ENCODE assay signal across 9 mouse cellular contexts in the genomic region with DNA sequence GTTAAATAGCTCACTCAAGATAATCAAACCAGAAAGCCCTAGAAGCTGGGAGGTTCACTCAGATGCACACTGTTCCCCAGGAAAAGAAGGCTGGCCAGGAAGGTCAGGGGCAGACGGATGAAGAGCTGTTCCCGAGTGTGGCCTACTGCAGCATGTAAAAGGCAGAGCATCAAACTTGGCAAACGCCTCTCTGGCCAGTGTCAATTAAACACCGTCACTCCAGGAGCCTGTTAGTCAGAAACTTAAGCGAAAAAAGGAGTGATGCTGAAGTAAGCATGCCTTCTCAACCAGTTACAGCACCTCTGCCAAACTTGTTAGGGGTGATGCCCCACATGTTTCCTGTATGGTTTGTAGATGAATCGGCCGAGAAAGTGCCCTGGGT.
DNase-seq lines count a peak whose midpoint lies in the region; ATAC-seq and TF ChIP-seq lines count a peak whose summit lies in the region.
"Had no signal": no experiment of that assay in that cellular context is flagged by ENCODE, and none has a peak within 500 bp of the region (broad histone marks: within the 10 kb centered on the region; RNA-seq: fewer than 3 reads in every experiment).

No protein-coding gene starts in this region.

- H3K9me3 ChIP-seq in lung, postnatal 0 days (ENCODE audit: low read length): no peaks in the 10 kb centered on the region
- H3K9me3 ChIP-seq in forebrain, embryonic 16.5 days (ENCODE audit: control insufficient read depth, low read length): no peaks in the 10 kb centered on the region
- no peaks in the 10 kb centered on the region for H3K9me3 ChIP-seq in hindbrain, embryonic 16.5 days (ENCODE audit: control insufficient read depth, low read length)
- H3K9me3 ChIP-seq: G1E had no signal

- ATAC-seq in lung, postnatal 0 days: no peak; the same call in 1 of the 2 replicates
- ATAC-seq in forebrain, embryonic 16.5 days: peak; percentile 38; the same call in 1 of the 2 replicates
- ATAC-seq in hindbrain, embryonic 16.5 days: no peak; the same call in 1 of the 2 replicates

- no peak for TF ChIP-seq POLR2A in lung, adult 2 months (IDR thresholded peaks at IDR 0.05; ENCODE audit: borderline replicate concordance, extremely low read depth, low read depth, low read length)

- H3K27ac ChIP-seq in lung, postnatal 0 days (ENCODE audit: low read length): no peak overlapping the region
- H3K27ac ChIP-seq in forebrain, embryonic 16.5 days (ENCODE audit: low read length): peak overlapping the region; percentile 6; the same call in 1 of the 2 replicates
- H3K27ac ChIP-seq in hindbrain, embryonic 16.5 days (ENCODE audit: low read depth, low read length): no peak overlapping the region; the same call in 1 of the 2 replicates

- WGBS in lung, postnatal 0 days: 28% methylated on average over 7 of the region's 7 CpGs
- WGBS in lung, adult 2 months: 41% methylated on average over 7 of the region's 7 CpGs
- WGBS in forebrain, embryonic 16.5 days: 35% methylated on average over 7 of the region's 7 CpGs
- 33% methylated on average over 7 of the region's 7 CpGs for WGBS in hindbrain, embryonic 16.5 days

- H3K36me3 ChIP-seq in lung, postnatal 0 days (ENCODE audit: insufficient read depth, low read length): no peaks in the 10 kb centered on the region
- no peaks in the 10 kb centered on the region for H3K36me3 ChIP-seq in forebrain, embryonic 16.5 days (ENCODE audit: control insufficient read depth, insufficient read depth)
- H3K36me3 ChIP-seq in hindbrain, embryonic 16.5 days (ENCODE audit: control insufficient read depth, insufficient read depth, low read length): no peaks in the 10 kb centered on the region
- H3K36me3 ChIP-seq: G1E had no signal

- no peak overlapping the region for H3K9ac ChIP-seq in lung, postnatal 0 days (replicated peaks; ENCODE audit: low read depth)
- H3K9ac ChIP-seq in forebrain, embryonic 16.5 days (replicated peaks; ENCODE audit: low read depth, low read length): no peak overlapping the region
- H3K9ac ChIP-seq in hindbrain, embryonic 16.5 days (ENCODE audit: low read depth, low read length): peak overlapping the region; percentile 8; the same call in 1 of the 2 replicates

- H3K27me3 ChIP-seq in lung, postnatal 0 days (replicated peaks; ENCODE audit: insufficient read depth, low read length): no peaks in the 10 kb centered on the region
- H3K27me3 ChIP-seq in forebrain, embryonic 16.5 days (replicated peaks; ENCODE audit: control insufficient read depth, insufficient read depth, low read length): no peaks in the 10 kb centered on the region
- no peaks in the 10 kb centered on the region for H3K27me3 ChIP-seq in hindbrain, embryonic 16.5 days (replicated peaks; ENCODE audit: control insufficient read depth, insufficient read depth, low read length)

- H3K4me1 ChIP-seq in lung, postnatal 0 days (ENCODE audit: insufficient read depth, low read depth, low read length): no peaks in the 10 kb centered on the region
- no peaks in the 10 kb centered on the region for H3K4me1 ChIP-seq in lung, adult 2 months (ENCODE audit: control insufficient read depth, insufficient read depth, low read length)
- H3K4me1 ChIP-seq in forebrain, embryonic 16.5 days (replicated peaks; ENCODE audit: control insufficient read depth, insufficient read depth, low read length): peaks cover 17% of the 10 kb centered on the region
- H3K4me1 ChIP-seq in hindbrain, embryonic 16.5 days (ENCODE audit: control insufficient read depth, insufficient read depth, low read depth, low read length): peaks cover 14% of the 10 kb centered on the region

- TF ChIP-seq EP300 in lung, postnatal 0 days (IDR thresholded peaks at IDR 0.05): no peak

- H3K4me3 ChIP-seq in lung, postnatal 0 days (ENCODE audit: low read depth, low read length): no peak overlapping the region
- H3K4me3 ChIP-seq in lung, adult 2 months (replicated peaks; ENCODE audit: extremely low read depth, low read depth, low read length): no peak overlapping the region
- no peak overlapping the region for H3K4me3 ChIP-seq in forebrain, embryonic 16.5 days (replicated peaks; ENCODE audit: low read length)
- H3K4me3 ChIP-seq in hindbrain, embryonic 16.5 days (ENCODE audit: low read length): no peak overlapping the region

- H3K4me2 ChIP-seq in lung, postnatal 0 days (replicated peaks; ENCODE audit: low read depth, low read length): no peak overlapping the region
- H3K4me2 ChIP-seq in forebrain, embryonic 16.5 days (ENCODE audit: low read length): no peak overlapping the region
- no peak overlapping the region for H3K4me2 ChIP-seq in hindbrain, embryonic 16.5 days (ENCODE audit: low read length)

- DNase-seq in lung, postnatal 0 days (ENCODE audit: low spot score): peak; percentile 20
- no peak for DNase-seq in lung, adult 2 months
- peak; percentile 44 to 63 for DNase-seq in natural killer cell, adult 2 months (ENCODE audit: low spot score in 2 of 2)
- no peak for DNase-seq in left cerebral cortex, adult 8-10 months (ENCODE audit: low spot score in 2 of 2)
- no peak for DNase-seq in gastrocnemius, postnatal 25 days
- DNase-seq in adipocyte (ENCODE audit: low spot score): no peak

- TF ChIP-seq CTCF in lung, postnatal 0 days (IDR thresholded peaks at IDR 0.05): no peak
- no peak for TF ChIP-seq CTCF in lung, adult 2 months (IDR thresholded peaks at IDR 0.05; ENCODE audit: insufficient read depth, low read length)

Comparison
In these comparisons a context has a peak if more than half of its experiments do, and no peak if none do; other contexts are left out.
1. DNase-seq: peak in lung, postnatal 0 days (single experiment) and natural killer cell, adult 2 months (2 of 2); none in lung, adult 2 months (single experiment), left cerebral cortex, adult 8-10 months (0 of 2), gastrocnemius, postnatal 25 days (single experiment) and adipocyte (single experiment).